Mouse (Mus musculus): ENCODE results near the gene Gm40460.

GRCm38 (mm10) chr7:142284615-142285080 lies 43.8 kb upstream of the Gm40460 start:
- TF ChIP-seq GATA1 (IDR thresholded peaks at IDR 0.05; ENCODE audit: low read length) (no peak), TAL1 (IDR thresholded peaks at IDR 0.05; ENCODE audit: low read length) (no peak)

All from erythroblast, embryonic 14.5 days (primary cell).